Mouse (Mus musculus): ENCODE data around the gene Alg6.

- TF ChIP-seq CTCF (IDR thresholded peaks at IDR 0.05; ENCODE audit: control insufficient read depth, insufficient read depth, insufficient read length) = no peak
- no peak for TF ChIP-seq MAX (IDR thresholded peaks at IDR 0.05)
Observed at GRCm38 (mm10) chr4:99773041-99773440, 57.6 kb downstream of the Alg6 start.

All from C2C12 (cell line).